Mouse (Mus musculus): ENCODE measurements at regions not wholly inside any gene's neighbourhood (a gene's known extent, or its start where the extent isn't known, plus 50 kb on each side); places are given as distances from the start of the nearest gene placed in this dataset.

DNA sequence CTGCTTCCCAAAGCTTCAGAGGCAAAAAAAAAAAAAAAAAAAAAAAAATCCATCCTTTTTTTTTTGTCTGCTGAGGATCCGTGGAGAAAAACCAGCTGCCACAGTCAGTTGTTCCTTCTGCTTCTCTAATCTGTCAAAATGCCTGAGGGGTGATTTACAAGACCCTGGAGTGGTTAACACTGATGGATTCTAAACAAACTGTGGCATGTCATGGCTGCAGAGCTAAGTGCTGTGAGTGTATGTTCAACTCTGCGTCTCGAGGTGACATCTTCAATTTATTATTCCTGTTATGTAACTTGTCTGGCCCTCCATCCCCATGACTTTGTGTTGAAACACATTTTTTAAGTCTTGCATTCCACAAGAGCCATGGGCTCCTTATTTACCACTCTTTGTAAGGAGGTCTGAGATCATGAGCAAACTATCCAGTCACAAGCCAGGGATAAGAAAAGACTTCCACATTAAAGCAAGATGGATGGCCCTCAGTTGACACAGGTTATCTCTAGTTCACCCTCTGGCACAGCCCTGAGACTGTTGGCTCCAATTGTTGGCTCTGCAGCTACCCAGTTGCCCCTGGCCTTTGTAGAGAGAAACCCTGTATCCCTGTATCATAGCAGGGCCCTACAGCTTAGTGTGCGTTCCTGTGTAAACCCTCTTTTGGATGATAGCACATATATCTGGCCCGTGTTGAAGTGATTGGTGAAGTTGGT, 153.6 kb downstream of the Thbs2 start:
- peak; percentile 78 for DNase-seq (ENCODE audit: low read depth, low spot score)

DNA sequence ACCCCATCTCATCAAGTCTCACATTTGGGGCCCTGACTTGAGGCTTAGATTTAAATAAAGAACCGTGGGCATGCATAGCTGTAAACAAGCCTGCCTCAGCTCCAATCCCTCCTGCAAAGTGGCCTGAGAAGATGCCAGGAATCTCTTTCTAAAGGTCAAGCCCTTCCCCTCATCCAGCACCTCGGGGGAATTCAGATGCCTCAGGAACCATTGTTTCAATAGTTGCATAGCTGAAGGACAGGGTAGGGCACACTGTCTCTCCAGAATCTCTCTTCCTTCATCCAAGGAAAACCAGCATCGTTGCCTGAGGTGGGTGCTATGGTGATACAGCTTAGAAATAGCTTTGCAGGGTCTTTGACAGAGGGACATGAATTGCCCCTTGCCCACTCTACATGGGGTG, 154.4 kb downstream of the Thbs2 start:
- DNase-seq (ENCODE audit: low read depth, low spot score) = peak; percentile 30

DNA sequence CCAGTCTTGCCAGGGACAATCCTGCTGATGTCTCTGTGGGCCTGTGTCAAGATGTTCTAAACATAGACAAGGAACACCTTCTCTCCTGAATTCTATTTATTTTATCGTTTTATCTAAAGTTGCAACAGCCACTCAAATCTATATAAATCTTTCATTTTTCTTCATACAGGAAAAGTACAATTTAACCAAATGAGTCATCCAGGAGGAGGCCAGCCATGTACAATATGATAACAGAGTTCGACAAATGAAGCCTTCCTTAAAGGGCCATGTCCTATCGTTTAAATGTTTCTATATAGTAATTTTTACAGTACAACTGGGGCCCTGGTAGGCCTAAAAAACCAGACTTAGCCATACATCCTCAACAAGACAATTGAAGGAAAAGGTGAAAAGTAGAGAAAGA, 154.8 kb downstream of the Thbs2 start:
- DNase-seq (ENCODE audit: low read depth, low spot score) = peak; percentile 59

DNA sequence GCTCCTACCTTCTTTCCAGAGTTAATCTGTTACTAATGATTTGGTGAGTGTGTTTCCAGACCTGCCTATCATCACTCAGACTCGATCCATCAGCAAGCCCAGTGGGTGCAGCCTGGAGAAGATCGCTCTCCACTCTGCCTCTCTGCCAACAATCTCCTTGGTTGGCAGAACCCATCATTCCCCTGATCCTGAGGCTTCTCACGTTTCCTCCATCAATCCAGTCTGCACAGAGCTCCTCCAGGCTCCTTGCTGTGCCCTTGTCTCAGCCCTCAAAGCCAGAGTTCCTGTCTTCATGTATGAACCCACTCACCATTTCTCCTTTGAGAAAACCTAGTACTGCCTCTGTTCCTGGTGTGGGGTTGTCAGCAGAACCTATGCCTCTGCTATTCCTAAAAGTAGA, 155.5 kb downstream of the Thbs2 start:
- no peak for DNase-seq (ENCODE audit: low read depth, low spot score)

DNA sequence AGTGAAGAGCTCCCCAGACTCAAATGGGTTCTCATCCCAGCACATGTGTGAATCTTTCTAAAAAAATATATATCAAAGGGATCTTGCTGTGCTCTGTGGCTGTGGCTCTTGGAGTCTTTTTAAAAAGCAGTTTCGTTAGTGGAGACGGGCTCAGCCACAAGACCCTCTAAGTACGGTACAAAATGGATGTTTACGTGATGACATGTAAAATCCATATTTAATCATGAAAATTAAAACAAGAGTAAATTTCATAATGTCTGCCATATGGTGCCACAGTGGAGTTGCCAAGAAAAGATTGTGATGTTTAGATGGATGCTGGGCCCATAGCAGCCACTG, 161.1 kb downstream of the Thbs2 start:
- no peak for DNase-seq (ENCODE audit: low read depth, low spot score)

DNA sequence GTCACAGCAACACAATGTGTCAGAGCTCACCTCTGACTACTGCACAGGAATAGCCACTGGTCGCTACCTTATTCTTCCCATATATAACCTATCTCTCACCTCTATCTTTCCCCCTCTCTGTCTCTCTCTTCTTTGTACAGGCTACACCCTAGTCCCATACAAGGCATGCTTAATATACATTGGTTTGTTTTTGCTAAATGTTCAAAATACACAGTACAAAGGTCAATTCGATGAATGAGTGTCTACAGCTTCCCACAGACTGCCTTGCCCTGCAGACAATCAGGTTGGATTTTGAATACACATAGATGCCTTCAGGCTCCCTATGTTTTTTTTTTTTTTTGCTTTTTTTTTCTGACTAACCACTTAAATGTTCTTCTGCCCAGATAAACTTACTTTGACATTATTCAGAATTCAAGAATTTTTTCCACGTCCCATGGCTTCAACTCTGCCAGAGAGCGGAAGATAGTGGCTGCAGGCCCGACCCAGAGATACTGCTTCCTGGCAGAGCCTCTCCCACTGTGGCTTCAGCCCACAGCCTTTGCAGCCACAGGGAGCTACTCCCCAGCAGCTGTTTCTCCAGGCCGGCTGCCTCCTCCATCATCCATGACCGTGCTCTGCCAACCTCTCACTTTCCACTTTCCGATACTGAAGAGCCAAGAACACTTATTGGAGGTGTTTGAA, 161.6 kb downstream of the Thbs2 start:
- DNase-seq (ENCODE audit: low read depth, low spot score) = peak; percentile 67

DNA sequence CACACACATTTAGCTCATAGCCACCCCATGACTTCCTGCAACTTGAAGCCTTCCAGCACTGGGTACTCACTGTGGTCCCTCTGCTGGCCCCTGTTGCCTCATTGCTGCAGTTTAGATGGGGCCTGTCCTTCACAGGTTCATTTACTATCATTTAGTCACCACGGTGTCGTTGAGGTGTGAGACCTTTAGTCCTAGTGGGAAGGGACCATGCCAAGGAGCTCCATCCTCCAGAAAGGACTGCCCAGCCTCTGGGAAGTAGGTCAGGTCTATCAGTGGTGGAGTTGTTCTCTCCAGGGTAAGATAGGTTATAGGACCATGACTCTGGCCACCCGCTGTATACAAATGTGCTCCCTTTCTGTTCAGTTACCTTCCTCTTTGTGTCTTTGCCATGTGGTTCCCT, 162.2 kb downstream of the Thbs2 start:
- no peak for DNase-seq (ENCODE audit: low read depth, low spot score)

DNA sequence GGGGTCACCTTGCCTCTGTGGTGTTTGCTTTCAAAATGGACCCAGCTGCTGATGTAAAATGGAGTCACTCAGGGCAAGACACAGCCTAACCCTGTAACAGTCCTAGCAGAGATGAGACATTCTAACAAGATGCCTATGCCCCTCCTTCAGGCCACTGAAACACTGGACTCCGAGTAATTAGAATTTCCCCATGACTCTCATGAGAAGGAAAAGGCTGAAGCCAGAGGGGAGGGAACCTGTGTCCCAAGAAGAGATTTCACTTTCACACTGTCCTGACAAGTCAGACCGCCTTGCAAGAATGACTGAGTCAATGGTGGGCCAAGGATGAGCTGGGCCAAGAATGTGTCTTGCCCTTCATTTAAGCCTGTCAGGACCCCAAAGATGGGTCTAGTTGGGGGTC, 166.3 kb downstream of the Thbs2 start:
- DNase-seq (ENCODE audit: low read depth, low spot score) = no peak

DNA sequence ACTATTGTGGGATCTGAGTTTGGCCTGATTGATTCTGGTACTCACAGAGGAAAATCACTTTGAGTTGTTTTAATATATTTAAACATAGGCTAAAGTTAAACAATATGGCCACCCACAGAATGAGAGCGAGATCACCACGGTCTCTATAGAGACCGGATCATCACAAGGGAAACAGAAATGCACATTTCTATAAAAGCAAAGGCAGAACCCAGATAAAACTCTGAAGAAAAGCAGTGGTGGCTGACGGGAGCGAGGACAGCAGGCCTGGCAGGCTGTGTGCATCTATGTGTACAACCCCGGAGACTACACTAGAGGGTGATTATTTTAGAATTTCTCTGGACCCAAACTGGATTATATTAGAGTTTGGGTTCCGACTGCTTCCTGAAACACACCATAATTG, 168.8 kb downstream of the Thbs2 start:
- DNase-seq (ENCODE audit: low read depth, low spot score) = no peak

DNA sequence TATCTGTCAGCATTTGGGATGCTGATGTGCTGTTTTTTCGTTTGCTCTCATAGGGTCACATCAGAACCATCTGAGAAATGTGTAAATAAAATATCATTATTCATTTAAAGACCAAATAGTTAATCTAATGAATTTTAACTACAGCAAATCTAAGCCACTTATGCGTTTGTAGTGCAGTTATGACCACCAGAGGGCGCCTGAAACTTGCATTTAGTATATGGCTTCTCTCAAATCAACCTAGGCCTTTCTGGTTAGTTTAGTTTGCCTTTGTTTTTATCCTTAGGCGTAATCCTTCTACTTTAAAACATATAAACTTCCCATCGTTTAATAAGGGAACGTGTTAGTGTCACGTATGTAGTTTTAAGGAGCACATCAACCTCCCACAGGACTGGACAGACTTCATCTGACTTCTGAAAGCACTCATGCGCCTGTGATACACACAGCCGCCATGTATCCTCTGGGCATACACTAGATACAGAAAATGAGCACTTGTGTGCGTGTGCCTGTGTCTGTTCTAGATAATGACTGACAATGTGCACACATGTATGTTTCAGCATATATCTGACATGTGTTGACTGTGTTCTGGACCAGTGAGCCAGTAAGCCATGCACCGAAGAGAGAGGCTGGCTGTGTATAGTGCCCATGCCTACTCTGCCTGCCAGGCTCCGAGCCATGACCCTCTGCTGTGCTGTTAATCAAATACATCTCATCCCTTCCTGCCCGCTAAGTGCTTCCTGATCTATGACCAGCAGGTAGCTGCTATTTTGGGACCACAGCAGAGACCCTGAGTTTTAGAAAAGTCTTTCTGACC, 169.4 kb downstream of the Thbs2 start:
- peak; percentile 94 for DNase-seq (ENCODE audit: low read depth, low spot score)

DNA sequence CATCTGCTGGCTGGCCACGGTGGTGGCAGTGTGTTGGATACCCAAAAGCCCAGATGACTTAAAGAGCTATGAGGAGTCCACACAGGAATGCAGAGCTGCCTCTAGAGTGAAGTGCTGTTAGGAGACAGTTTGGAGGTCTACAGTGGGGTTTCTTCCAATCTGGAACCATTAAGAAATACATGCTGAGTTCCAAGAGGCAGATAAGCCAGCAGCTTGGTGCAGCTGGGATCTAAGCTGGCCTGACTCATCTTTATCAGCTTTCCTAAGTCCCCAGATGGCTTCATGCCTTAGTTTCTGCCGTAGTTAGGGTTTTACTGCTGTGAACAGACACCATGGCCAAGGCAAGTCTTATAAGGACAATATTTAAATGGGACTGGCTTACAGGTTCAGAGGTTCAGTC, 172.0 kb downstream of the Thbs2 start:
- no peak for DNase-seq (ENCODE audit: low read depth, low spot score)

DNA sequence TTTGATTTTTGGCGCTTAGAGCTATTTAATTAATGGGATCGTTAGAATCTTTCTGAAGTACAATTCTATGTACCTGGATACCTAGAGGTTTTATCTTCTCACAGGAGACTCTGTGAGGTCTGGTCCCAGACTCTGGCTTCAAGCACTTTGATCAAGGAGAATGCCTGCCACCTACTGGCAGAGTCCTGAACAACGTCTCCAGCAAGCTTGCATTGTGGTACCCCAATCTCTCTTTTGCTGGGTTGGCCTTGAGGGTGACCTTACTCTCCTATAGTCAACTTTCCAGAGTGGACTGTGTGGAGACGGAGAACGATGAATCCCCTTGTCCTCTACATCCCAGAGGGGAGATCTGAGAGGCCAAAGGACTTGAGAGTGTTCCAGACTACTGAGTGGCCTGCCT, 173.5 kb downstream of the Thbs2 start:
- peak; percentile 82 for DNase-seq (ENCODE audit: low read depth, low spot score)

DNA sequence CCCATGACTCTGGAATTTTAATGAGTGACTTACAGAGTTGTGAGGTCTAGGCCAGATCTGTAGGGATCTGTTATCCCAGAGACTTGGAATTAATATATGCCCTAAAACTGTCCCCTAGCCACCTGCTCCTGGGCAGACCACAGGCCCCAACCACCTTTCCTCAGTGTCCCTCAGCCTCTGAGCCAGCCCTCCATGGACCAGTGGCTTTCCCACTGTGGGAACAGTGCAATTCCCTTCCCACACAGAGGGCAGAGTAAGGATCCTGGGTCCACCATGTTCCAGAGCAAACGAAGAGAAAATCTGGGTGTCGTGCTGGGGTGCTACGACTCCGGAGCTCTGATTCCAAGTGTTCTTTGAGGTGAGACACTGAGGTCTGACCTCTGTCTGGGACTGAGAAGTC, 174.7 kb downstream of the Thbs2 start:
- no peak for DNase-seq (ENCODE audit: low read depth, low spot score)

DNA sequence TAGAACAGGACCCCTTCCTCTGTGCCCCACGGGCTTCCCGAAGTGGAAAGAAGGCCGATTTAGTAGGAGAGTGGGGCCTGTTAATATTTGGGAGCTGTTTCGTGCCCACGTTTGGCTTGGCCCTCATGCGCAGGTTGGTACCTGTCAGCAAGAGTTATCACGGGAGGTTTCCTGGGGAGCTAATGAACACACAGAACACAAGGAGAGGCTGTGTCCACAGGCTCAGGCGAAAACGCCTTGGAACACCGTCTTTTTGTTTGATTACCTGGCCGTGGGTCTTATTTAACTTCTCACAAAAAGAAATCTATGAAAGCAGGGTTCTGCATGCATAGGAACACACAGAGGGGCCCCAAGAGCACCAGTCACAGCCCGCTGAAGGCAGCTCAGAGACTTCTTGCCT, 175.8 kb downstream of the Thbs2 start:
- no peak for DNase-seq (ENCODE audit: low read depth, low spot score)

DNA sequence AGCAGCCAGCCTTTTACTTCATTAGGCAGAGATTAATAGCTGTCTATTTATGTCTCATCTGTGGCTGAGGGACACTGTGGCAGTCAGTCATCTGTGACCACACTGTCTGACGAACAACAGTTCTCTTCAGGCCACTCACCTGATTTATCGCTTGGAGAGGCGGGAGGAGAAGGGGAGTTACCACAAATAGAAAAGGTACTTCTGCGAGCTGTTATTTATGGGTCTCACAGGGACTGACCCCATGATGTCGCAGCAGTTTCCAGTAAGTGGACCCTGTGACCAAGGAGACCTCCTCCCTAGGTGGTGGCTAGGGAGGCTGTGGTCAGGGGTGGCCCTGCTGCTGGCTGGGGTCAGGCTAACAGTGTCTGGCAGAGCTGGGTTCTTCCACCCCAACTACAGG, 176.7 kb downstream of the Thbs2 start:
- no peak for DNase-seq (ENCODE audit: low read depth, low spot score)

DNA sequence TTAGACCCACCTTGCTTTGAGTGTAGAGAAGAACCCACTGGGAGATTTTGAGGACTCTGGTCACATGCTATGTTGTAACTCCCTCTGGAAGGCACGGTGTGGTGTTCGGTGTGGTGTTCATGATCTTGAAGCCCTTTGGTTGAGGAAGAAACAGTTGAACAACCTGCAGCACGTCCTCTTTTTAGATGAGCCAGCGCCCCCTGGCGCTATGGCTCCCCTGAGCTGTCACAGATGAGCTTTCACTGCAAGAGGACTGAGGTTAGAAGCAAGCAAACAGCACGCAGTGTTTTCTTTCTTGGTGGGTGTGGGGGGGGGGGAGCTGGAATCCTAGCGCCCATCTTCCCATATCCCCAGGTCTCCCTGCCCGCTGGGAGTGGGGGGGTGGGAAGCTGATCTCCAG, 177.9 kb downstream of the Thbs2 start:
- peak; percentile 70 for DNase-seq (ENCODE audit: low read depth, low spot score)

DNA sequence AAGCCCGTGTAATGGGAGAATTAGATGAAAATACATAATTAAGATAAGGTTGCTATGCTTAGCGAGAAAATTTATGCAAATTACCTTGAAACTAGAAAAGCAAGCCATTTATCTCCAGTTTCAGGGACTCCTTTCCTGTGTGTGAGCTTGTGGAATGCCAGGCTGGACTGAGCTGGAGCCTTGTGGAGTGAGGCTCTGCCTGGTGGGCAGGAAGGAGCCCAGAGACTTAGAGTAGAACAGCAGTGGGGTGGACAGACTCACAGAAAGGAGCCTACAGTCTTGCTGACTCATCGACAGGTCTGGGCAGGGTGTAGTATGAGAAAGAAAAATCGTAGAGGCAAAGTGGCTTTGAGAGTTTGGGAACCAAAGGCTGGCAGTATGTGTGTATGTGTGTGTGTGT, 180.6 kb downstream of the Thbs2 start:
- no peak for DNase-seq (ENCODE audit: low read depth, low spot score)

DNA sequence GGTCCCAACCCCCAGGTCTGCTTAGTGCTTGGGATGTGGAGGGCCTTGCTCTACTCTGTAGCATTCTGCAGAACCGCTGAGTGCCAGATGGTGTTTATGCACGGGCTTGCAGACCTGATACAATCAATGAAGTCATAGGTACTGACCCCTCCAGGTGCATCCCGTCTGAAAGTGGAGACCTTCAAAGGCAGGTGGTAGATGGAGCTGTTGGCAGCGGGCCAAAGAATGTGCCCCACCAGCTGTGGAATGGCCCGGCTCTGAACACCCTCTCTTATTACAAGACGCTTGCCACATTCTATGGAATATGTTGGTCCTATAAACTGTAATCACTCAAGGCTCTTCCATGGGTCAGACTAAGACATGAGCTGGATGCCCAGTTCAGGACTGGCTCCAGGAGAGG, 183.5 kb downstream of the Thbs2 start:
- no peak for DNase-seq (ENCODE audit: low read depth, low spot score)

DNA sequence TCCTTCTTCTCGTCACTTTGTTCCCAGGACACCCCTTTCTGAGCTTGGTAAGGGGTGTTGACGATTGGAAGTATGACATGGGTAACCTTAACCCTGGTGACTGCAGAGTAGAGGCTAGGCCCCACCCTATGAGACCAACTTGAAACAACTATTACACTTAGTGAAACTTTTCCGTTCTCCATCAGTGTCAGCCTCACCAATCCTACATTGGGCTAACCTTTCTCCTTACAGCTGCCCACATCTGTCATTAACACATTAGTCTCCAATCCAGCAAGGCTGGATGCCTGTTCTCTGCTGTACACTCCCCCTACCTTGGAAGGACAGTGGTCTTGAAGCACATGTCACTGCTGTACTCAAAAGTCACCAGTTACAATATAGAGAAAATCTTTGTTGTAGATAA, 186.9 kb downstream of the Thbs2 start:
- DNase-seq (ENCODE audit: low read depth, low spot score) = no peak

DNA sequence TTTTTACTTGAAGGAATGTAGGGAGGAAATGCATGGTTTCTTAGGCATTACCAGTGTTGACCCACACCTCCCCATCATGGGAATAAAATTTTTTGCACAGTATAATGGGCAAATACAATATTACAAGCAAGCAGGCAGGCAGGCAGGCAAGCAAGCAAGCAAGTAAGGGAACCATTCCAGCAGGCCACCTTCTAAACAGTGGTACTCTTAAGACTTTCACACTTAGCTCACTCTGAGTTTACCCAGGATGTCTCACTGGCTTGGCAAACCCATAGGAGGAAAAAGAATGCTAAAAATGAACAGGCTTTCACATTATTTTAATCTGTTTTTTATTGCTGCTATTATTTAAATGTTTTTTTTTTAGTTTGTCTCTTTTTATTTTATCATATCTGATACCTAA, 187.9 kb downstream of the Thbs2 start:
- no peak for DNase-seq (ENCODE audit: low read depth, low spot score)

DNA sequence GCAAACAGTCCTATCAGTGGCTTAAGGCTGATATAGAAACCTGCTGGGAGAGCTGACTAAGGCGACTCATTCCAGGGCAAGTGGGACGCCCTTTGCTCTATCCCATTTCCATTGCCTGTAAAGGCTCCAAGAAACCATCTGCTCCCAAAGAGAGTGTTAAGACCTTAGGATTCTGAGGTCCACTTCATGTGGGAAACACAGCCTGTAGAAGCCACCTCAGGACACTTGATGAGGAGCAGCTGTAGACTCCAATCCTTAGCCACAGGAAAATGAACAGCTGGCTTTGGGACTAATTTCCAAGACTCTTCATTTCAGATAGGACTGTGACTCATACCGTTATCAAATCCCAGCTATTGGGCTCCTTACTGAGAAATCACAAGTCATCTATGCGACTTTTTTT, 188.6 kb downstream of the Thbs2 start:
- DNase-seq (ENCODE audit: low read depth, low spot score) = peak; percentile 14

DNA sequence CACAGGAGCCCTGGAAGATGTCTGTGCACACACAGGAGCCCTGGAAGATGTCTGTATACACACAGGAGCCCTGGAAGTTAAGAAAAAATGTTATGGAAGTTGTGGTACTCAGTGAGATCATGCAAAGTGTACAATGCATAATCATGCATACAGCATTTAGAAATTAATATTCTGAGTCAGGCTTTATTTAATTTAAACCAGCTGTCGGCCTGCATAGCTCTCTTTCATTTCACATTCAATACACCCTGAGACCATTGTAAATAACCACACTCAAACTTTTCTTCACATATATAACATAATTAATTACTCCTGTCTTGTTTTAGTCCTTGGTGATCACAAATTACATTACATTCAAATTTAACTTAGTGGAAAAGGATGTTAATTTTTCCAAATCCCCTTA, 190.4 kb downstream of the Thbs2 start:
- DNase-seq (ENCODE audit: low read depth, low spot score) = peak; percentile 20

DNA sequence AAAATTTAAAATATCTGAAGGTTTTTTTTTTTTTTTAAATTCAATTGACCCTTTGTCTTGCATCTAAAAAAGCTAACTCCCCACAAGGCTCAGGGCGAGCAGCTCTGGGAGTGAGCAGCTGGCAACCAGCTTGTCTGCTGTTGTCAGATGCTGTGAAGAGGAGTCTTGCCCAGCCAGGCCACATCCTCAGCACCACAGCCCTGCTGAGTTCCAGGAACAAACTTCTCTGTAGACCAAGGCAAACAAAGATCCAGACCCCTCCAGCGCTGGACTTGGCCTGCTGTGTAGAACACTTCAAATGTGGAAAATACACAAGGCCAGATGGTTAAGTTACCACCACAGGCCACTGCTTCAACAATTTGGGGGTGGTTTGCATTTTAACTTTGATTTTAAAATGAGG, 192.7 kb downstream of the Thbs2 start:
- no peak for DNase-seq (ENCODE audit: low read depth, low spot score)
